Mouse (Mus musculus) forebrain, embryonic 12.5 days (tissue): ENCODE results near the gene Lmbr1l. TPM values are rescaled to one million over a fixed set of nuclear protein-coding genes. Genes with fewer than 3 reads are reported as not detected.
A peak's percentile ranks its signal among the peaks of the same experiment; 100 is the strongest.

Experiments
- ATAC-seq: fragments of 200-750 bp; cut with Nextera tagmentation; 2 replicates; pipeline ENCODE4 v1.8.0; 2017; ENCODE audit warnings: moderate TSS enrichment; ENCODE audit not compliant: low FRiP score
- H3K27ac ChIP-seq: fragments of 300-500 bp; sonication (generic); 2 replicates; pipeline ENCODE4 v1.5.1; 2016; ENCODE audit warnings: mild to moderate bottlenecking
- H3K27me3 ChIP-seq: fragments of 300-500 bp; sonication (generic); 2 replicates; pipeline ENCODE4 v1.6.1; 2016; ENCODE audit warnings: mild to moderate bottlenecking
- H3K36me3 ChIP-seq: fragments of 300-500 bp; sonication (generic); replicated peaks from 2 replicates; pipeline ENCODE4 v1.6.1; 2016; ENCODE audit warnings: mild to moderate bottlenecking
- H3K4me1 ChIP-seq: fragments of 300-500 bp; sonication (generic); 2 replicates; pipeline ENCODE4 v1.6.1; 2016
- H3K4me2 ChIP-seq: fragments of 300-500 bp; sonication (generic); 2 replicates; pipeline ENCODE4 v1.6.1; 2016; ENCODE audit warnings: mild to moderate bottlenecking, moderate library complexity
- H3K4me3 ChIP-seq: fragments of 300-500 bp; sonication (generic); replicated peaks from 2 replicates; pipeline ENCODE4 v1.5.1; 2016; ENCODE audit warnings: mild to moderate bottlenecking
- H3K9ac ChIP-seq: fragments of 300-500 bp; sonication (generic); 2 replicates; pipeline ENCODE4 v1.6.1; 2016; ENCODE audit warnings: mild to moderate bottlenecking
- H3K9me3 ChIP-seq: fragments of 300-500 bp; sonication (generic); 2 replicates; pipeline ENCODE4 v1.6.1; 2016
- WGBS: fragments of 180-500 bp; shearing (Covaris S2); methylation state at CpG from one replicate; pipeline ENCODE4 v1.1.7; 2016; 5-methylcytosine and 5-hydroxymethylcytosine counted together
- polyA plus RNA-seq: library from polyadenylated mRNA; unstranded; fragments of >200 nt; fragmentation: Nextera tagmentation; extraction: Ambion mirVana; gene quantifications from 2 replicates; pipeline ENCODE4 v1.2.1, GENCODE M21; 2016

Lmbr1l gene
- 30.6 and 41.5 TPM in 2 replicates for polyA plus RNA-seq

DNA sequence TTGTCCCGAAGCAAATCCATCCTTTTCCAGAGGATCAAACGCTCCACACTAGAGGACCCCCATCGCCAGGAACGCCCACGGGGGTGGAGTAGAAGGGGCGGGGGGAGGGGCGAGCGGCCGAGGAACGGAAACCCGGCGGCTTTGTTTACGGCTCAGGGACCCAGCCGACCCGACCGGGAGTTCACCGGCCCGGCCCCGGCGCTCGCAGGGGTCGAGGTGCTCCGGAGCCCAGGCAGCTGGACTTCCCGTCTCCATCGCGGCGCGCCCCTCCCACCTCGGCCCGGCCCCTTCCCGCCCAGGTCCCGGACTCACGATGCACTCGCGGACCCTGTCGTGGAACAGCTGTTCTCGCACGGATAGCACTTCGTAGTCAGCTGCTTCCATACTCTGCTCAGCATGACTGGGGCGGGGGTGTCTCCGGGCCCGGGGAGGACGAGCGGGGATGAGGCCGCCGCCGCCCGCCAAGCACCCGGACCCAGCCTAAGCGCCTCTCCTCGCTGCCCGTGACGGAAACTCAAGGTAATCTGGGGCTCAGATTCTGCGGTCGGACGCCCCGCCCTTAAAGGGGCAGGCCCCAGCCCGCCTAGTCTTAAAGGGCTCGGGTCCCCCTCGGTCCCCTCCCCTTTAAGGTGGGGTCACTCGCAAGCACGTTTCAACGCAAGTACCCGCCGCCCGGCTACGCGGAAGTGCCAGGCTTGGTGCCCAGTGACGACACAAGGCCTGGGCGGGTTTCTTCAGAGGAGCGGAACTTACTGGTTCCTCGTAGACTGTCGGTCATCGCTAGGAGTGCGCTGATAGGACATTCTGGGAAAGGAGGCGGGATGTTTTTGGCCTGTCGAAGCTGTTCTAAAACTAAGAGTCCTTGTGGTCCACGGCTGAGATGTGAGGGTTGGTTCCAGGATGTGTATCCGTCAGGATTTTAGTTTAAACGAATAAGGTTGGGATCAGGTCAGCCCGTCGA is at the start of gene Lmbr1l:
TSS of gene Lmbr1l (minus strand) at position 694 of the 961 bp plus-strand sequence.
- peak within 1 kb of the TSS; percentile 86 for H3K4me3 ChIP-seq
- H3K9me3 ChIP-seq: no peaks in the 10 kb centered on the region
- peak within 1 kb of the TSS; percentile 84 for H3K9ac ChIP-seq
- under 1% methylated on average over 82 of the region's 82 CpGs for WGBS
- no peaks in the 10 kb centered on the region for H3K27me3 ChIP-seq
- peaks cover 21% of the 10 kb centered on the region for H3K36me3 ChIP-seq
- ATAC-seq: peak; percentile 99
- H3K4me2 ChIP-seq: peak within 1 kb of the TSS; percentile 88
- peak within 1 kb of the TSS; percentile 95 for H3K27ac ChIP-seq
- H3K4me1 ChIP-seq: peaks cover 27% of the 10 kb centered on the region

DNA sequence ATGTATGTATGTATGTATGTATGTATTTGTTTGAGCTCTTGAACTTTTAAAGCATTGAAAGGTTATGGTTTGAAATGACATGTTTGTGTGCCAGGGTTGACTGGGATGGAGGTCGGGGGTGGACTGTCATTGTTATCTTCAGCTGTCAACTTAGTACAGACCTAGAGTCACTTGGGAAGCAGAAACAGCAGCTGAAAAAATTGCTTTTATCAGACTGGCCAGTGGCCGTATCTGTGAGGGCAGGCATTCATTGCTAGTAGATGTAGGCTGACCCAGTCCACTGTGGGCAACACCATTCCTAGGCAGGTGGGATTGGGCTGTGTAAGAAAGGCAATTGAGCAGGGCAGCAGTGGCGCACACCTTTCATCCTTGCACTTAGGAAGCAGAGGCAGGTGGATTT is 41.5 kb upstream of the Lmbr1l start:
- 91% methylated on average over 3 of the region's 3 CpGs for WGBS
- H3K9ac ChIP-seq: no peak overlapping the region
- no peaks in the 10 kb centered on the region for H3K9me3 ChIP-seq
- H3K27ac ChIP-seq: no peak overlapping the region
- no peak for ATAC-seq
- no peaks in the 10 kb centered on the region for H3K36me3 ChIP-seq
- no peaks in the 10 kb centered on the region for H3K27me3 ChIP-seq
- peaks cover 19% of the 10 kb centered on the region for H3K4me1 ChIP-seq
- H3K4me3 ChIP-seq: no peak overlapping the region
- H3K4me2 ChIP-seq: no peak overlapping the region

DNA sequence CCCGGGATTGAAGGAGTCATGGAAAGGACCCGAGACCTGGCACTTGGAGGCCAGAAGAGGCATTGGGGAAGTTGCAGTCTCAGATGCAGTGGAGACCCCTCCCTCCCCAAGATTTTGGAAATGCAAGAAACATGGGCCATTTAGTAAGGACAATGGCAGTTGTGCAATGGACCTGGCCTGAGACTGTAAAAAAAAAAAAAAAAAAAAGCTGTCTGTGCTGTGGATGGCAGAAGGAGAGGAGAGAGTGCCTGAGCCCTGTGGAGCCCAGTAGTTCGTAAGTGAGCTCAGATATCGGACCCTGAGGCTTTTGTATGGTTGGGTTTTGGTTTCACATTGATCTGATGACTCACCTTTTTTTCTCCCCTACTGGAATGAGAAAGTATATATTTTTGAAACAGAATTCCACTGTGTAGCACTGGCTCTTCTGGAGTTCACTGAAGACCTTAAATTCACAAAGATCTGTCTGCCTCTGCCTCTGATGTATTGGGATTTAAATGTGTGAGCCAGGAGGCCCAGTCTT is 40.9 kb upstream of the Lmbr1l start:
- peaks cover 23% of the 10 kb centered on the region for H3K4me1 ChIP-seq
- no peak overlapping the region for H3K4me2 ChIP-seq
- WGBS: 85% methylated on average over 4 of the region's 4 CpGs
- no peak overlapping the region for H3K4me3 ChIP-seq
- no peak overlapping the region for H3K27ac ChIP-seq
- H3K27me3 ChIP-seq: no peaks in the 10 kb centered on the region
- H3K36me3 ChIP-seq: no peaks in the 10 kb centered on the region
- no peaks in the 10 kb centered on the region for H3K9me3 ChIP-seq
- no peak overlapping the region for H3K9ac ChIP-seq
- no peak for ATAC-seq

DNA sequence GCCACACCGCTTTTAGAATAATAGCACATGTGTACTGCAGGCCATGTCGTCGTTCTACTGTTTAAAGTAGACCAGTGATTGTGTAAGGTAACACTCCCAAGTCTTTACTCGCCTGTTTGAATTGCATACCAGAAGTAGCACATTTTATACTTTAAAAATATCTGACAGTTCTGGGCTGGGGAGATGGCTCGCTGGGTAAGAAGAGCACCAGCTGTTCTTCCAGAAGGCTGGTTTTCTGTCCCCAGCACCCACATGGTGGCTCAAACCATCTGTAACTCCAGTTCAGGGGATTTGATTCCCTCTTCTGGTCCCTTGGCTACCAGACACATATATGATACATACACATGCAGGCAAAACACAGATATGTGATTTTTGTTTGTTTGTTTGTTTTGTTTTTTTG is 39.4 kb upstream of the Lmbr1l start:
- Histone ChIP-seq H3K9ac (no peak overlapping the region), H3K4me2 (no peak overlapping the region), H3K36me3 (no peaks in the 10 kb centered on the region), H3K4me1 (peaks cover 23% of the 10 kb centered on the region), H3K27ac (no peak overlapping the region), H3K4me3 (no peak overlapping the region), H3K9me3 (no peaks in the 10 kb centered on the region), H3K27me3 (no peaks in the 10 kb centered on the region)
- ATAC-seq: no peak
- 89% methylated on average over 5 of the region's 5 CpGs for WGBS

DNA sequence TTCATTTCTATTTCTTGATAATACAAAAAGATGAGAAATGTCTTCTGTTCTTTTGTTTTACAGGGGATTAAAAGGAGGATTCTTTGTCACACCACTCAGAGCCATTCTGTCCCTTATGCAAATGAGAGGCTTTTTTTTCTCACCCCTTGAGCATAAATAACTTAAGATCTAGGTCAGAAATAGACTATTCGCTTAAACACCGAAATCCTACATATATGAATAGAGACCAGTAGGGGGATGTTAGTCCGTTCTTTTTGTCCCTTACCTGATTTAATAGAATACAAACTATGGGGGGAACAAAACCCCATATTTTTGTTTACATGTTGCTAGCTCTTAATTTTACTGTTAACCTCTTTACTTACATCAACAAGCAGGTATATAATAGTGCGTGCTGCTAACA is 38.0 kb upstream of the Lmbr1l start:
- Histone ChIP-seq H3K9me3 (no peaks in the 10 kb centered on the region), H3K36me3 (peaks cover 6% of the 10 kb centered on the region), H3K4me2 (no peak overlapping the region), H3K9ac (no peak overlapping the region), H3K4me1 (peaks cover 25% of the 10 kb centered on the region), H3K27me3 (no peaks in the 10 kb centered on the region), H3K27ac (peak overlapping the region; percentile 100), H3K4me3 (no peak overlapping the region)
- no peak for ATAC-seq
- WGBS: 62% methylated on average over 4 of the region's 4 CpGs

DNA sequence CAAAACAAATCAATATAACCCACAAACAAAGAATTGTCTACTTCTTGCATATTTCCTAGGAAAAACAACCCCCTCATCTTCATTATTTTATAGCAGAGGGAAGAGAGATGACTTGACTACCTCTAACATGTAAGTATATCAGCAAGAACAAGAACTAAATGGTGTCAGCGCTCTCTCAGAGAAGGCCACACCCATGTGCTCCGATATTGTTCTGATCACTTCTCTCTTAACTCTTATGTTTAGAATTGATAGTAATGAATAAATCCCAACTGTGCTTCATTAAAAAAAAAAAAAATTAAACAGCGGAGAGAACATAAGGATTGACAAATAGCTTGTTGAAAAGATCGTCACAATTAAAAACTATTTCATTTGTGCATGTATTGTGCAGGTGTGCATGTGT is 37.3 kb upstream of the Lmbr1l start:
- ATAC-seq: no peak
- Histone ChIP-seq H3K4me1 (peaks cover 27% of the 10 kb centered on the region), H3K9me3 (no peaks in the 10 kb centered on the region), H3K4me3 (peak overlapping the region; percentile 91), H3K27me3 (no peaks in the 10 kb centered on the region), H3K36me3 (peaks cover 8% of the 10 kb centered on the region), H3K4me2 (peak overlapping the region; percentile 66), H3K9ac (peak overlapping the region; percentile 99), H3K27ac (peak overlapping the region; percentile 100)
- 48% methylated on average over 4 of the region's 4 CpGs for WGBS

DNA sequence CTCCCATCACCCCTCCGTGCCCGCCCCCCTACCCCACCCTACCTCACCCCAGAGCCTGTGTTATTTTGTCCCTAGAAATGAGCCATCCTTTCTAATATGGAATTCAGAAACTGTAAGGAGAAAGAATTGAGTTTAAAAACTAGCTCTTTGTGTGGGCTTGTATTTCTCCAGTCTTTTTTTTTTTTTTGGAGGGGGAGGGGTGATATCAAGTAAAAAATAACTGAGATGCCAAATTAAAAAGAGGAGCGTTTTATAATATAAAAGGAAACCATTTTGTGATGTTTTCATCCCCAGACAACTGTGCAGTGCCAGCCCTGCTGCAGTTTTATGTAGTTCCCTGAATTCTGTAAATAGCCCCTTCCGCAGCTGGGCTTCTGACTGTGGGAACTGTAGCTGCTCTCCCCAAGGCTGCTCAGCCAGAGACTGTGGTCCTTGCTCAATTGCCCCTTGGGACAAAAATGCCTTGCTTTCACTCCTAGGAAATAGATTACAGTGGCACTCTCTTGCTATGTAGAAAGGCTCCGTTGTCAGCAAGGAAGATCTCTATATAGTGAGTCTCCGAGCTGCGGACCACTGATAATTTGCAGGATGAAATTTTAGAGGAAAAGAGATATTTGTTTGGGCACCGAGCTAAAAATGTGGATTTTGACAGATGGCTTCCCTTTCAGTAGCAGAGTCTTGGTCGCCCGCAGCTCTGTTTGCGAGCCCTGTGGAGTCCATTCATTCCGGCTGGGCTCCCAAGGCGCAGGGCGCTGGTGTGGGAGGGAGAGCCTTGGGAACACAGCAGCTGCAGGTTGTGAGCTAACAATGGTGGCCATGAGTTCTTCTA is 36.6 kb upstream of the Lmbr1l start:
- Histone ChIP-seq H3K9me3 (no peaks in the 10 kb centered on the region), H3K9ac (peak overlapping the region; percentile 99), H3K27me3 (no peaks in the 10 kb centered on the region), H3K4me3 (peak overlapping the region; percentile 91), H3K4me2 (peak overlapping the region; percentile 66), H3K4me1 (peaks cover 27% of the 10 kb centered on the region), H3K27ac (peak overlapping the region; percentile 100), H3K36me3 (peaks cover 11% of the 10 kb centered on the region)
- ATAC-seq: peak; percentile 7; the same call in 1 of the 2 replicates
- 4% methylated on average over 14 of the region's 14 CpGs for WGBS

DNA sequence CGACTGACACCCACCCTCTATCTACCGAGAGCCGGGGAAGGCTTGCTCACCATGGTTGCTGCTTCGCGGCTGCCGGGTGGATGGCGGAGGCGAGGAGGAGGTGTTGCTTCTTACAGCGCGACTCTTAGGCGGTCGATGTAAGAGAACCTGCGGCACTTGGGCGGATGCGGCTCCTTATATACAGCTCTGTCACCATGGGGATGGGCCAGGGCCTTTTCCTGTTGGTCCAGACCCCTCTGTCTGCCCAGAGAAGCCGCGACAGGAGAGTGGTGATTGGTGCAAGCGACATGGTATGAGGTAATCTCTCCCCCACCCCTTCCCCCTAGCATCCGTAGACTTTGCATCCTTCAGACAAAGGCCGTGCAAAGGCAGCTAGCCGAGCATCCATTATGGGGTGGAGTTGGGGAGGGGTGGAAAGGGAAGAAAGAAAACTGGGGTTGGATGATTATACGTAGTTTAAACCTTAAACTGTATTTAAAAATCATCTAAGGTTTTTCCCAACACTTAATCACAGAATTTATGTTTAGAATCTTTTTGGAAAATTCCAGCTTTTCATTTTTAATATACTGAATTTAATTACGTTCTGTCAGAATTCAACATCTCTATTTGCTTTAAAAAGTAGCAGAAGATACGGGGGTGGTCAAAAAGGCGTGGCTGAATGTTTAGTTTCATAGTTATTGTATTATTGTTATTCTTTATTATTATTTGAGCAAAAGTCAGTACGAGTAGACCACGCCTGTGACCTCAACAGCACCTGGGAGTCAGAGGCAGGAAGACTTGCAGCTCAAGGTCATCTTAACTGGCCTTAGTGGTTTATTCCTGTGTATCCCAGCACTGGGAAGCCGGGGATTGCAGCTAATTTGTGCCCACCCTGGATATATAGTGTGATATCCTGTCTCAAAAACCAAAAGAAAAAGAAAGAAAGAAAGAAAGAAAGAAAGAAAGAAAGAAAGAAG is 35.6 kb upstream of the Lmbr1l start, which contains the start of the genes Gm49450 and Tuba1a:
TSS of gene Gm49450 (minus strand) at position 151 of the 956 bp plus-strand sequence.
TSS of gene Tuba1a (minus strand) at position 303 of the 956 bp plus-strand sequence.
- peaks cover 27% of the 10 kb centered on the region for H3K4me1 ChIP-seq
- peaks cover 16% of the 10 kb centered on the region for H3K36me3 ChIP-seq
- H3K27ac ChIP-seq: peak within 1 kb of the TSS; percentile 100
- peak; percentile 99 for ATAC-seq
- H3K4me3 ChIP-seq: peak within 1 kb of the TSS; percentile 91
- peak within 1 kb of the TSS; percentile 66 for H3K4me2 ChIP-seq
- 1% methylated on average over 28 of the region's 28 CpGs for WGBS
- H3K27me3 ChIP-seq: no peaks in the 10 kb centered on the region
- no peaks in the 10 kb centered on the region for H3K9me3 ChIP-seq
- H3K9ac ChIP-seq: peak within 1 kb of the TSS; percentile 99

DNA sequence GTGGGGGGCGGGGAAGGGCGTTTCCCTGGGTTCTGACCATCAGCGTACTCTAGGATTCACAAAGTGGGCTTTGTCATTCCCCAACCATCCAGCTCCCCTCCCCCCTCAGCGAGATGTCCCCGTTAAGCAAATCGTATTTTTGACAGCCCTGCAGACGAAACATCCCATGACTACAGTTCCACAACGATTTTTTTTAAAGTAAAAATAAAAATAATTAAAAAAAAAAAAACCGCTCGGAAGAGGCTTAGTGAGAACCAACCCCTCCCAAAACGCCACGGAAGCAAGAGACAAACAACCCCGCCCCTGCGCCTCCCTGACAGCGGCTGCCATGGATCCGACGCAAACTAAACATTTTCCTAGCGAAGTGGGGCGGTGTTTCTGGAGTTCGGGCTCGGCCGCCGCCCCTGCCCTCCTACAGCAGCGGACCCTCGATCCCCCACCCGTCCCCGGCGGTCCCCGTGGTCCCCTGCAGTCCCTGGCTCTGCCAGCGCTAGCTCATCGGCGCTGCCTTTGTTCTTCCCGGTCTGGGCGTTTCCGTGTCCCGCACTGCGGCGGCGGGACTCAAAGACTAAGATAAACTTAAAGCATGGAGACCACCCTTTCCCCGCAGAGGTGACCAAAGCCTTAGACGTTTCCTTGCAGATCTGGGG is 34.8 kb upstream of the Lmbr1l start:
- H3K4me3 ChIP-seq: peak overlapping the region; percentile 91
- H3K9me3 ChIP-seq: no peaks in the 10 kb centered on the region
- peak overlapping the region; percentile 99 for H3K9ac ChIP-seq
- WGBS: under 1% methylated on average over 41 of the region's 41 CpGs
- peaks cover 28% of the 10 kb centered on the region for H3K4me1 ChIP-seq
- H3K36me3 ChIP-seq: peaks cover 16% of the 10 kb centered on the region
- peak; percentile 30 for ATAC-seq
- no peaks in the 10 kb centered on the region for H3K27me3 ChIP-seq
- peak overlapping the region; percentile 100 for H3K27ac ChIP-seq
- H3K4me2 ChIP-seq: peak overlapping the region; percentile 66

DNA sequence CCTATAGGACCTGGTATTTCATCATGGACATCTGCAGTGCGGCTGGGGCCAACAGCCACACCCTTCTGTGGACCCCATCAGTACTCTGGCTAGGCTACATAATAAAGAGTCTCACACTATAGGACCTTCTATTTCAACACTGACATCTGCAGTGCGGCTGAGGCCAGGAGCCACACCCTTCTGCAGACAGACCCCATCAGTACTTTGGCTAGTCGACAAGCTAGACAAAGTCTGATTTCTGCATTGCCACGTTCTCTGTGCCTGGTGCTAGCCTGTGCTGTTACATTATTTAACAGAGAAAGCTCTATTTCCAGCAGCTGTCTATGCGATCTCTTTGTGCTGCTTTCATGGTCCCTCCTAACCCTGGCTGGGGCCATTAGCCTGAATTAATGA is 34.0 kb upstream of the Lmbr1l start:
- Histone ChIP-seq H3K36me3 (peaks cover 18% of the 10 kb centered on the region), H3K9me3 (no peaks in the 10 kb centered on the region), H3K9ac (peak overlapping the region; percentile 99), H3K27ac (peak overlapping the region; percentile 100), H3K4me1 (peaks cover 30% of the 10 kb centered on the region), H3K27me3 (no peaks in the 10 kb centered on the region), H3K4me2 (peak overlapping the region; percentile 66), H3K4me3 (peak overlapping the region; percentile 91)
- WGBS: 13% methylated on average over 5 of the region's 5 CpGs
- ATAC-seq: no peak
